Mouse (Mus musculus) hindbrain, embryonic 14.5 days (tissue): ENCODE data around the gene Atf2. TPM values are rescaled to one million over a fixed set of nuclear protein-coding genes. Genes with fewer than 3 reads are reported as not detected.

Experiments
- ATAC-seq: fragments of 200-750 bp; cut with Nextera tagmentation; 2 replicates; pipeline ENCODE4 v1.8.0; 2017; ENCODE audit warnings: moderate number of reproducible peaks, mild to moderate bottlenecking, moderate TSS enrichment, moderate library complexity; ENCODE audit not compliant: low FRiP score
- DNase-seq: peaks from one replicate; pipeline ENCODE4 v3.0.0-alpha.2; 2015; ENCODE audit warnings: low spot score
- H3K27ac ChIP-seq: fragments of 300-500 bp; sonication (generic); 2 replicates; pipeline ENCODE4 v1.5.1; 2014; ENCODE audit warnings: mild to moderate bottlenecking, moderate library complexity
- H3K27me3 ChIP-seq: fragments of 300-500 bp; sonication (generic); 2 replicates; pipeline ENCODE4 v1.6.1; 2014; ENCODE audit warnings: mild to moderate bottlenecking, low read length, mixed read lengths; ENCODE audit not compliant: control insufficient read depth, insufficient read depth
- H3K36me3 ChIP-seq: fragments of 300-500 bp; sonication (generic); replicated peaks from 2 replicates; pipeline ENCODE4 v1.6.1; 2014; ENCODE audit not compliant: control insufficient read depth, insufficient read depth
- H3K4me1 ChIP-seq: fragments of 300-500 bp; sonication (generic); replicated peaks from 2 replicates; pipeline ENCODE4 v1.6.1; 2014; ENCODE audit warnings: antibody characterized with exemption, low read length, mixed read lengths; ENCODE audit not compliant: control insufficient read depth, insufficient read depth
- H3K4me2 ChIP-seq: fragments of 300-500 bp; sonication (generic); replicated peaks from 2 replicates; pipeline ENCODE4 v1.6.1; 2014; ENCODE audit warnings: mild to moderate bottlenecking, moderate library complexity
- H3K4me3 ChIP-seq: fragments of 300-500 bp; sonication (generic); replicated peaks from 2 replicates; pipeline ENCODE4 v1.5.1; 2014; ENCODE audit warnings: mild to moderate bottlenecking, low read length
- H3K9ac ChIP-seq: fragments of 300-500 bp; sonication (generic); 2 replicates; pipeline ENCODE4 v1.6.1; 2014
- H3K9me3 ChIP-seq: fragments of 300-500 bp; sonication (generic); 2 replicates; pipeline ENCODE4 v1.6.1; 2016; ENCODE audit warnings: low read length; ENCODE audit not compliant: control insufficient read depth
- WGBS: fragments of 180-500 bp; shearing (Covaris S2); extraction: QIAGEN DNeasy Blood & Tissue Kit; methylation state at CpG from one replicate; pipeline ENCODE4 v1.1.7; 2014; 5-methylcytosine and 5-hydroxymethylcytosine counted together
- polyA plus RNA-seq: library from polyadenylated mRNA; unstranded; fragments of >200 nt; fragmentation: Nextera tagmentation; extraction: Ambion mirVana; gene quantifications from 2 replicates; pipeline ENCODE4 v1.2.1, GENCODE M21; 2014

Gene Atf2
- polyA plus RNA-seq, 1 experiment from 2014 or later = 109 TPM

GRCm38 (mm10) chr2:73772945-73773344, 119.5 kb downstream of the Atf2 start:
- peak overlapping the region; percentile 56 for H3K4me2 ChIP-seq
- H3K9ac ChIP-seq = peak overlapping the region; percentile 86
- DNase-seq = no peak
- no peaks in the 10 kb centered on the region for H3K9me3 ChIP-seq
- no peak overlapping the region for H3K27ac ChIP-seq
- peak overlapping the region; percentile 88 for H3K4me3 ChIP-seq
- peaks cover 33% of the 10 kb centered on the region for H3K4me1 ChIP-seq
- WGBS = 23% methylated on average over 1 of the region's 1 CpGs
- H3K36me3 ChIP-seq = no peaks in the 10 kb centered on the region
- ATAC-seq = no peak
- 0 out of 2 replicates have a peak, but pooled peaks cover 3% of the 10 kb centered on the region for H3K27me3 ChIP-seq

GRCm38 (mm10) chr2:73768669-73769068, 123.8 kb downstream of the Atf2 start:
- WGBS = 84% methylated on average over 4 of the region's 4 CpGs
- Histone ChIP-seq H3K9ac (no peak overlapping the region), H3K4me2 (no peak overlapping the region), H3K4me1 (peaks cover 28% of the 10 kb centered on the region), H3K36me3 (no peaks in the 10 kb centered on the region), H3K9me3 (no peaks in the 10 kb centered on the region), H3K4me3 (no peak overlapping the region), H3K27ac (no peak overlapping the region), H3K27me3 (no peaks in the 10 kb centered on the region)
- ATAC-seq (no peak), DNase-seq (no peak)

Other genes with a start within 250 kb of the Atf2 start
- gene Chn1, start 117.3 kb downstream of the Atf2 start, polyA plus RNA-seq = 113 and 118 TPM in 2 replicates
- gene Atp5g3, start 18.7 kb upstream of the Atf2 start, polyA plus RNA-seq = 1,179 and 1,295 TPM in 2 replicates